Mouse (Mus musculus) frontal cortex, postnatal 10 days (tissue): ENCODE measurements around the gene Rab40b.

Source experiments
- DNase-seq, 2 experiments: peaks; one replicate each; pipeline ENCODE4 v3.0.0; 2022; ENCODE audit warnings: low spot score in 2 of 2, mixed read lengths in 1 of 2

The Rab40b gene

GRCm38 (mm10) chr11:121387750-121388553 is at the start of gene Rab40b:
Rab40b (minus strand) TSS chr11:121388251.
- DNase-seq = peak; percentile 93 to 98

- no peak for DNase-seq
Observed at GRCm38 (mm10) chr11:121437236-121437635, 49.2 kb upstream of the Rab40b start.

GRCm38 (mm10) chr11:121434156-121435155 is 46.4 kb upstream of the Rab40b start, which contains the start of gene Fn3k:
Fn3k (plus strand) TSS chr11:121434913.
- DNase-seq = peak; percentile 90 to 93

GRCm38 (mm10) chr11:121433397-121433796 is 45.3 kb upstream of the Rab40b start:
- no peak for DNase-seq

- DNase-seq = no peak
Observed at GRCm38 (mm10) chr11:121421553-121422173, 33.6 kb upstream of the Rab40b start.

- DNase-seq = peak; percentile 98 to 99
Observed at GRCm38 (mm10) chr11:121420830-121421552, 32.9 kb upstream of the Rab40b start, which contains the start of gene Fn3krp. Fn3krp (plus strand) TSS chr11:121421401.

- no peak for DNase-seq
Observed at GRCm38 (mm10) chr11:121420379-121420778, 32.3 kb upstream of the Rab40b start.

GRCm38 (mm10) chr11:121418932-121419331 is 30.9 kb upstream of the Rab40b start:
- DNase-seq = no peak

GRCm38 (mm10) chr11:121417971-121418370 is 29.9 kb upstream of the Rab40b start:
- DNase-seq = no peak

- no peak for DNase-seq
Observed at GRCm38 (mm10) chr11:121415351-121415750, 27.3 kb upstream of the Rab40b start.

- no peak for DNase-seq
Observed at GRCm38 (mm10) chr11:121414762-121415161, 26.7 kb upstream of the Rab40b start.

- no peak for DNase-seq
Observed at GRCm38 (mm10) chr11:121407366-121408155, 19.5 kb upstream of the Rab40b start.

GRCm38 (mm10) chr11:121392405-121392804 is 4.4 kb upstream of the Rab40b start:
- DNase-seq = no peak

GRCm38 (mm10) chr11:121390793-121391192 is 2.7 kb upstream of the Rab40b start:
- DNase-seq = no peak

GRCm38 (mm10) chr11:121388554-121388945 is 499 bp upstream of the Rab40b start:
- no peak for DNase-seq

GRCm38 (mm10) chr11:121380294-121380693 is 7.8 kb downstream of the Rab40b start:
- DNase-seq = no peak

GRCm38 (mm10) chr11:121378644-121379043 is 9.4 kb downstream of the Rab40b start:
- DNase-seq = no peak

GRCm38 (mm10) chr11:121373305-121373704 is 14.7 kb downstream of the Rab40b start:
- DNase-seq = no peak

- DNase-seq = no peak
Observed at GRCm38 (mm10) chr11:121370337-121370994, 17.6 kb downstream of the Rab40b start.

GRCm38 (mm10) chr11:121369622-121370021 is 18.4 kb downstream of the Rab40b start:
- peak in 1 of 2 experiments; percentile 33 for DNase-seq
